8 mouse cellular contexts compared by ENCODE assay signal in genomic region chr7:44895593-44896434, GRCm38 (mm10). TPM values are rescaled to one million over a fixed set of nuclear protein-coding genes. Genes with fewer than 3 reads are reported as not detected.
DNase-seq lines count a peak whose midpoint lies in the region; ATAC-seq lines count a peak whose summit lies in the region.

Fuz (plus strand) TSS chr7:44896079.

- H3K9me3 ChIP-seq in hindbrain, embryonic 12.5 days (replicated peaks), result no peaks in the 10 kb centered on the region

- H3K27ac ChIP-seq in hindbrain, embryonic 12.5 days, result peak within 1 kb of the TSS; percentile 87

- under 1% methylated on average over 34 of the region's 34 CpGs for WGBS in hindbrain, embryonic 12.5 days

- H3K4me1 ChIP-seq in hindbrain, embryonic 12.5 days, result peaks cover 53% of the 10 kb centered on the region

- H3K36me3 ChIP-seq in hindbrain, embryonic 12.5 days, result peaks cover 24% of the 10 kb centered on the region

- peak within 1 kb of the TSS; percentile 68 for H3K4me2 ChIP-seq in hindbrain, embryonic 12.5 days (replicated peaks)

- peak within 1 kb of the TSS; percentile 60 for H3K9ac ChIP-seq in hindbrain, embryonic 12.5 days

- peak; percentile 80 for ATAC-seq in hindbrain, embryonic 12.5 days (ENCODE audit: low FRiP score)

- peak; percentile 96 for DNase-seq in NIH3T3 (ENCODE audit: low read depth)
- DNase-seq in cerebellum, postnatal 10 days, result peak; percentile 95
- peak; percentile 90 to 92 for DNase-seq in frontal cortex, postnatal 10 days (ENCODE audit: low spot score in 2 of 2)
- peak; percentile 93 to 97 for DNase-seq in layer of hippocampus, postnatal 14 days (ENCODE audit: low spot score in 2 of 2)
- DNase-seq in lung, postnatal 14 days, result peak; percentile 92
- DNase-seq in retina, adult 2 months (ENCODE audit: low read depth, low spot score), result peak; percentile 89
- DNase-seq in thymus, postnatal 36 days, result peak; percentile 84

- H3K27me3 ChIP-seq in hindbrain, embryonic 12.5 days, result 0 out of 2 replicates have a peak, but pooled peaks cover 3% of the 10 kb centered on the region

- peak within 1 kb of the TSS; percentile 44 for H3K4me3 ChIP-seq in hindbrain, embryonic 12.5 days

RNA-seq across cellular contexts. Expression of gene Fuz, which starts in this region (rescaled TPM):
- polyA plus RNA-seq in hindbrain, embryonic 12.5 days (2016; fragmentation: Nextera tagmentation; extraction: Ambion mirVana), result 19.1 and 22.7 TPM in 2 replicates
- 10 to 100 TPM; 21.0 to 21.4 TPM for total RNA-seq in layer of hippocampus, postnatal 14 days (2021)

Comparison
In these comparisons a context has a peak if more than half of its experiments do, and no peak if none do; other contexts are left out.
1. Peak in every context shown above with its lines: DNase-seq, ATAC-seq, H3K4me3 ChIP-seq and H3K27ac ChIP-seq.